Mouse (Mus musculus): Measurements from ENCODE around the gene Shank2.
A peak's percentile ranks its signal among the peaks of the same experiment; 100 is the strongest.

Gene Shank2

DNA sequence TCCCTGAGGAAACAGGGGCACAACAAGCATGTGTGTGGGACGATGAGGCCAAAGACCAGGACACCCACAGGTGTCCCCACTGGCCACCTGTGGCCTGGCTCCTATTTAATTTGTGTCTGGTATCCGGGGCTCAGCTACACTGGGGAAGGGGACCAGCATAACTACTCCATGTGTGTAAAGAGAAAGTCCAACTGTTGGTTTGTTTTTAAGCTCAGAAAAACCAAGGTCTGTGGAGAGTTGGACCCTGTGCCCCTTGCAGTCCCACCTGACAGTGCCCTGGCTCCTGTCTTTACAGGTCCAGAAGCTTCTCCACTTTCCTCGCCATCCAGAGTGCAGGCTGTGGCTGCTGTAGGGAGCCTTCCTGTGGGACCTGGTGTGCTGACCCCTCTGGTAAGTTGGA lies at the start of gene Shank2:
Gene Shank2, plus strand, starts transcription at position 301 of the 400 bp plus-strand sequence.
- DNase-seq (ENCODE audit: low spot score in 2 of 2) = no peak

GRCm38 (mm10) chr7:143952130-143952529 lies 49.6 kb upstream of the Shank2 start:
- no peak for DNase-seq (ENCODE audit: low spot score in 2 of 2)

DNA sequence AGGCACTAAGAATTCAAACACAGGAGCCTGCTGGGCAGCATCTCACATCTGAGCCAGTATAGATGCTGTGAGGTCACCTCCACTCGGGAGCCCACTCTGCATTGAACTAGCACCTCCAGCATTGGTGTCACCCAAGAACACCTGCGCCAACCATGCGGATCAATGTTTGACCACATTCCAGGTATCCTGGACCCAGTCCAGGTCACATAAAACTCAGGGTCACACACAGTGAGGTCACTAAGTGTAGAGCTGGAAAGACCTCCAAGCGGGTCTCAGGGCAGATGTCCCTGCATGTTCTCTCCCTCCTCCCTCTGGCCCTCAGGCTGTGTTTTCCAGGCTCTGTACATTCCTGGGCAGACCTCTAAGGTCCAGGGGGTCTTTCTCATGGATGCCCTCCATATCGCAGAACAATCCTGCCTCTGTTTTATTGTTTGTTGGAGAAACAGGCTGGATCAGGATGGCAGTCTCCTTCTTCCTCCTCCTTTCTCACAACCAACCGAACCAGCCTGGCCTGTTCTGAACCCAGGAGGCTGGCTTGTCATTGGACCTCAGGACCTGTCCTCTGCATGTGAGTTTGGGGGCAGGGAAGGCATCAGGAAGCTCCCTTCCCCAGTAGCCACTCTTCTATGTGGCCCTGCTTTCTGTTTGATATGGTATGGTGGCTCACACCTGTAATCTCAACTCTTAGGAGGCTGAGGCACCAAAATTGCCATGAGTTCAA lies 45.0 kb upstream of the Shank2 start:
- DNase-seq (ENCODE audit: low spot score in 2 of 2) = no peak

DNA sequence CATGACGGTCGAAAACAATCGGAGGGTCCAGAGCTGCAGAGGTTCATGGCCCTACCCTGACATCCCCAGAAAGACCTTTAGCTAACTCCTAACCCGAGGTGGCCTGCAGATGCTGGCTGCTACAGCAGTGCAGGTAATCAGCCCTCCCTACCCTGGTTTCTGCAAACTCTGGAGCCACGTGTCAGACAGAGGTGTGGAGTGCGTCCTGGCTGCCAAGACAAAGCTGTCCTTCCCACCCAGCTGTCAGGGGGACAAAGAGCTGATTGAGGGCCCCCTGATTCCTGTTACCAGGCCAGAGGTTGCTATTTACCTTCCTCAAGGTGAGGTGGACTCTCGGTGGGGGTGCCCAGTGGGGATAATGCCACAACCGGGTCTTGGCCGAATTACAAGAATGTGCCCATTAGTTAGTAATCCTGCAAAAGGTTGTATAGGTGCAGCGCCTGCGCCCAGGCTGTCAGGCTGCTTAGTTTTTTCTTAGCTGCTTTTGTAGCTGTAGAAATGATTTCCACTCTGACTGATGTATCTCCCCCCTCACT lies 43.6 kb upstream of the Shank2 start:
- no peak for DNase-seq (ENCODE audit: low spot score in 2 of 2)

- DNase-seq (ENCODE audit: low spot score in 2 of 2) = no peak
Observed at GRCm38 (mm10) chr7:143963813-143964212, 37.9 kb upstream of the Shank2 start.

- no peak for DNase-seq (ENCODE audit: low spot score in 2 of 2)
Observed at GRCm38 (mm10) chr7:143966621-143967020, 35.1 kb upstream of the Shank2 start.

DNA sequence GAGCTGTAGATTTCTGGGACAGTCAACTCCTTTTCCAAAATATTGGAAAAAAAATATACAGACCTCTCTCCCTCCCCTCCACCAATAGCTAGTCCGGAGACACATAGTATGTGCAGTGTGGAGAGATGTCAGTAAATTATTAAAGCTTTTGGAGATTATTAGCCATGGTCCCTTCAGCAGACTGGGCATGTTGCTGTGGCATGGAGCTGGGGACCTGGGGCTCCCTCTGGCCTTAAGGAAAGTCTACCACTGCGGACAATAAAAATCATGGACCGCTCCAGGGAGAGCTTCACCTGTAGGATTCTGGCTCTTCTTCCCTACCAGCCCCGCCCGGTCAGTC lies 24.3 kb upstream of the Shank2 start:
- no peak for DNase-seq (ENCODE audit: low spot score in 2 of 2)

DNA sequence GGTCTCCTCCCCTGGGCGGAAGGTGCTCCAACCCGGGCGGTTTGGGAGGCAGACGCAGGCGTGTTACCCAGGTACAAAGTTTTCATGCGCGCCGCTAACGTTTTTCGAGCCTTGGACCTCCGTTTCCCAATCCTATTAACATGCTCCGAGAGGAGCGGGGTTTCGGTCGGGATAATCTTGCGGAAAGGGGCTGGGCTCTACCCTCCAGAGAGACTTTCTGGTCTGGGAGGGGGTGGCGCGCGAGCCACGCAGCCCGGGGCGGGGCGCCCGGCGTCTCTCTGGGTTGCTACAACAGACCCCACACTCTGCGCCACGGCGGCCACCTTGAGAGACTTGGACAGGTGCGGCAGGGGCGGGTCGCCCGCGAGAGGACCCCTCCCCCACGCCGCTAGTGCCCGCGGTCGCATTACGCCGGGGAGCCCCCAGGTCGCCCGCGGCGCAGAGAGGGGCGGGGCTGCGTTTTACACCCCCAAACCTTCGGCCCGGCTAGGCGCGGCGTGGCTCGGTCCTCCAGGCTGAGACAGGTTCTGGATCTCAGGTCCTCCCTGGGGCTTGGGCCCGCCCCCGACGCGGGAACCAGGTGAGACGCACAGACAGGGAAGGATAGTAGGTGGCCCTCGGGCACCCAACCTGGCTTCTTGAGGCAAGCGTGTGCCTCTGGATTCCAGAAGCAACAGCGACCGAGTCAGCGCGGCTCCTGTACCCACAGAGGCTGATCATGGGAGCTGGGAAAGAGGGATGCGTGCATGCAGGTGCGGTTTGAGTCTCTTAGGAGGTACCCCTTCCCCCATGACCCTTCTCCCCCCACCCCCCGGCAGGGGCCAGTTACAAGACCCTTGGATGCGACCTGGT lies 23.7 kb upstream of the Shank2 start:
- DNase-seq (ENCODE audit: low spot score in 2 of 2) = no peak

DNA sequence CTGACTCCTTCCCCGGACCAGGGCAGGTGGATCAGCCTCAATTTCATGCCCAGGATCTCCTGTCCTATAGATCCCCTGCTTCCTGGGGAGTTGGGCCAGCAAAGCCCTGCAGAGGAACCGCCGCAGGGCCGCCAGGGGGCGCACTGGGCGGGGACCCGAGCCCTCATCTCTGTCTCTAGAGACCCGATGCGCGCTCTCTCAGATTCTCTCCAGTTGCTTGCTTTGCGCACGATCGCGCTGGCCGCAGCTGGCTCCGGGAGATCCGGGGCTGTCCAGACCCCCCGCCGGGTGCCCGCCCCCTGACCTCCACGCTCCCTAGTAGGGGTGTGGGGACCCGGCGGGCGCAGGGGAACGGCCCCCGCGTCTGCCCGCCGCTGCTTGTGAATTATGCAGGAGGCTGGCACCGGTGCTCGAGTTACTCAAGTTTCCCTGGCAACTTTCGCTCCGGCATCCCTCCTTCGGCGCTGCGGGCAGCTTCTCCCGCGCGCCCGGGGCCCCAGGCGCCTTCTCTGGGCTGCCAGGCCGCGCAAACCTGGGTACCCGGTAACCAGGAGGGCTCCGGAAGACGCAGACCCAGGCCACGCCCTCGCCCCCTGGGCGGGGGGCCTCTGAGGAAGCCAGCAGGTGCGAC lies 22.9 kb upstream of the Shank2 start:
- peak in 1 of 2 experiments; percentile 2 for DNase-seq (ENCODE audit: low spot score in 2 of 2)

DNA sequence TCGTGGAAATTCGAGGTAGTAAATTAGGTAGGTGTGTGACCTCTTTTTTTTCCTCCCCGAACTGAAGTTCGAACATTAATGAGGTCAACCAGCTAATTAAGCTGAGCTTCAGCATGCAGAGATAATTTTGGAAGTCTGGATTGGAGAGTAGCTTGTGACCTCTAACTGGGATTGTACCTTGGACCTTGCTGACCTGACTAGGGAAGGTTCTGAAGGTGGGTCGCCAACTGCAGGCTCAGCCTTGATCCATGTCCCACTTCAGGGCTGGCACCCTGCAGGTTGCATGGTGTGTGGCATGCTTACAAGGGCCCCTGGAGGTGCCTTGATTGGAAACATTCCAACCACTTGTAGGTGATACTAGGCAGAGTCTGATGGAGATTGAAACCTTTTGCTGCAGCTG lies 21.7 kb upstream of the Shank2 start:
- no peak for DNase-seq (ENCODE audit: low spot score in 2 of 2)

DNA sequence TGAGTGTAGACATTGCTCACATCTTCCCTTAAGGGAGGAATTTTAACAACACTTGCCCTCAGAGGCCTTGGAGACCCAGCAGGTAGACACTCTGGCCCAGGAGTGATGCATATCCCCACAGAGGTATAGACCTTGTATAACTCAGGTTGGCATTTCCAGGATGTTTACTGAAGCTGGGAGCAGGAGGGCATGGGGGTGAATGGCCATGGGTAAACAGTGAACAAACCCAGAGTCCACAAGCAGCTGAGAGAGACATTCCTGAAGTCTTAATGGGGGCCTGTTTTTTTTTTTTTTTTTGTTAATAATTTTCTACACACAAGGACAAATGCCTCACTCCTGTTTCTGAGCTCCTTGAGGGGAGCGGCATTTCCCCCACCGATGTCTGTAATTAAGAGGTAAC lies 15.4 kb upstream of the Shank2 start:
- no peak for DNase-seq (ENCODE audit: low spot score in 2 of 2)

DNA sequence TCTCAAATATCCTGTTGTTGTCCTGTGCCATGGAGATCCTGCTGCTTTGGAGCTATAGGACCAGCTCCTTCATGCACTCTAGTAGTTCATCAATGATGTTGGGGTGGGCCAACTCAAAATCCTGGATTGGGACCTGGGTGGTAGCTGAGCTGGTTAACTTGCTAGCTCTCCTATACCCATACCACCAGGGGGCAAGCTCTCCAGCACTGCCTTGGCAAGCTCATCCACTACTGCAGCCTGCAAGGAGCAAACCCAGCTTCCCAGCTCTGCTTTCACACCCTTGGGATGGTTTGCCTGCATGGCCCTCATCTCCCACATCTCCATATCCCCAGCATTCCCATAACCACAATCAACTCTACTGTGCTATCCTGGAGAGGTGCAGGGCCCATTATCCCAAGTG lies 10.6 kb upstream of the Shank2 start:
- no peak for DNase-seq (ENCODE audit: low spot score in 2 of 2)

GRCm38 (mm10) chr7:143999073-143999472 lies 2.7 kb upstream of the Shank2 start:
- DNase-seq (ENCODE audit: low spot score in 2 of 2) = no peak

DNA sequence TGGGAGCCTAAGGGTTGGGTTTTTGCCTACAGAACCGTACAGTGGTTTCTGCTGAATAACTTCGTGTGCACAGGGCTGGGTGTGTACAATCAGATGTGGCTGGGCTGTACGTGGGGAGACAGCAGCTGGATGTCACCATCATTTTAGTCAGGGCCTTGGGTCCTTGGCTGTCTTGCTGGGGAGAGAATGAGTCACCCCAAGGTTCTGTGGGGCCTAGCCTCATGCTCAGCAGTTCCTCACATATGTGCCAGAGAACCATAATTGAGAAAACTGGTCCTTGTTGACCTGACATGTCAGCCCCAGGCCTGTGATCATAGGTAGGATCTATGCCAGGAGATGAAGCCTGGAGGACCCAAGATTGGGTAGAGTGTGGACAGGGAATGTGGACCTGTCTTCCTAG lies 1.7 kb downstream of the Shank2 start:
- DNase-seq (ENCODE audit: low spot score in 2 of 2) = no peak

DNA sequence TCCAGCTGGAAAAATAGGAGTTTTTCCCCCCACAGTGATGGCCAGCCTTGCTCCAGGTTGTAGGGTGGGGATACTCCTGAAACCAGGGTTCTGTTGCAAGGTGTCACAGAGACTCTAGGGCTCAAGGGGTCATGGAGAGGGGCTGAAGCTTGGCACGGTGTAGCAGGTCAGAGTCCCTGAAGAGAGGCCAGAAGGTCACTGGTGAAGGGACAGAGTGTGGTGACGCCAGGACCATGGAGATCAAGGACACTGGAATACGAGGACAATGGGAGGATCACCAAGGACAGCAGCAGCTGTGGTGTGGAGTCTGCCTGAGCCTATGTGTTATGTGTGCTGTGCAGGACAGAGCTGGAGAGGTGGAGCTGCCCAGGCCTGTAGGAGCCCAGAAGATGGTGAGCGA lies 6.4 kb downstream of the Shank2 start:
- no peak for DNase-seq (ENCODE audit: low spot score in 2 of 2)

DNA sequence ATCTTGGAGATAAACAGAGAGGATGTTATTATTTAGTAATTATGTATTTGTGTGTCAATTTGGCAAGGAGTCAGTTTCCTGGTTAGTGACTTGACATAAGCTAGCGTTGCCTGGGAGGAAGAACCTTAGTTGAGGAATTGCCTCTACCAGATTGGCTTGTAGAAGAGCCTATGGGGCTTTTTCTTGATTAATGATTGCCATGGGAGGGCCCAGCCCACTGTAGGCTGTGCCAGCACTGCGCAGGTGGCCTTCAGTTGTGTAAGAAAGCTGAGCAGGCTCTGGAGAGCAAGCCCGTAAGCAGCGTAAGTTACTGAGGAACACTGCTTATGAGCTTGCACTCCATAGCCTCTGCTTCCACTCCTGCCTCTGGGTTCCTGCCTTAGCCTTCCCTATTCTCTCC lies 7.3 kb downstream of the Shank2 start:
- DNase-seq (ENCODE audit: low spot score in 2 of 2) = no peak

- no peak for DNase-seq (ENCODE audit: low spot score in 2 of 2)
Observed at GRCm38 (mm10) chr7:144014485-144014884, 12.8 kb downstream of the Shank2 start.

- DNase-seq (ENCODE audit: low spot score in 2 of 2) = no peak
Observed at GRCm38 (mm10) chr7:144021801-144022200, 20.1 kb downstream of the Shank2 start.

- no peak for DNase-seq (ENCODE audit: low spot score in 2 of 2)
Observed at GRCm38 (mm10) chr7:144022682-144023081, 21.0 kb downstream of the Shank2 start.

- no peak for DNase-seq (ENCODE audit: low spot score in 2 of 2)
Observed at GRCm38 (mm10) chr7:144023561-144023960, 21.8 kb downstream of the Shank2 start.

DNA sequence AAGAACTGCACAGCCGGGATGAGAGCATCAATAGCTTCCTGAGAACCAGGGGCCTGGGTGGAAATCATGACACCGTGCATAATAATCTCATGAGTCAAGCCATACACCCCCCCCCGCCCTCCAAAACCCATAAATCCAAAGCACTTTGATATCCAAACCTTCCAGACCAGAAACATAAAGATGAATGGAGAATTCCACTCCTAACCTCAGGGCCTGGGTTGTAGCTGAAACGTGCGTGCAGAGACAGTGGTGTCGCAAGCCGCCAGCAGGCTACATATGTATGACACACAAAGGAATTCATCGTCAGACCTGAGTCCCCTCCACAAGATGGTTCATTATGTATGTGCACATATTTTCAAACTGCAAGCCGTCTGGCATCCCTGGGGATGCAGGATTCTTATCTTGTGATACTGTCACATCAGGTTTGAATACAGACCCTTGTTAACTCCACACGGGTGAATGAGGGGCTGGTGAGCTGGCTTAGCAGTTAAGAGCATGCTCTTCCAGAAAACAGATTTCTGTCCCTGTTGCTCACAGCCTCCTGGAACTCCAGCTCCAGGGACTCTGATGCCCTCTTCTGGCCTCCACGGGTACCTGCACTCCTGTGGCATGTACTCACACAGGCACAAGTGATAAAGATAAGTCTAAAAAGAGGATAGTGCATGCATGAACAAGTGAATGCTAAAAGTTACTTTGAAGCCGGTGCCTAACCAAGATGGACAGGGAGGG lies 24.5 kb downstream of the Shank2 start:
- DNase-seq (ENCODE audit: low spot score in 2 of 2) = no peak

DNA sequence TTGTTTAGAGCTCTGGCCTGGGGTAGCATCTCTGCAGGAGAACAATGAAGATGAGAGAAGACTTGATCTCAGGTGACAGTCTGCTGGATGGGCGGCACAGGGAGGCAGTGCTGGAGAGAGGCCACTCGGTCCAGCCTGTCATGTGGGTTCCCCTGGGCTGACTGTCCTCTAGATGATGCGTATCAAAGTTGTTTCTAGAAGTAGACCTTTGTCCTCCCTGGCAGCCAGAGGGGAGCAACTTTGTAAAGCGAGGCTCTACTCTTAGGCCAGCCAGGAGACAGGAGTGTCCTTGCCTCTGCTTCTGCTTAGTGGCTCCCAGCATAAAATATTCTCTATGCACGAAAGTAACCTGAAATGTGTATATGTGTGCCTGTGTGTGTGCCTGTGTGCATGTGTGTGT lies 27.5 kb downstream of the Shank2 start:
- DNase-seq (ENCODE audit: low spot score in 2 of 2) = no peak

Measured in spleen, postnatal 36 days (tissue).